Mouse (Mus musculus) right cerebral cortex, adult 18-20 months (tissue): ENCODE data around the gene Iqschfp.

Experiments used
- DNase-seq: peaks from one replicate; pipeline ENCODE4 v3.0.0; 2022; ENCODE audit warnings: mixed read lengths

Gene Iqschfp

DNA sequence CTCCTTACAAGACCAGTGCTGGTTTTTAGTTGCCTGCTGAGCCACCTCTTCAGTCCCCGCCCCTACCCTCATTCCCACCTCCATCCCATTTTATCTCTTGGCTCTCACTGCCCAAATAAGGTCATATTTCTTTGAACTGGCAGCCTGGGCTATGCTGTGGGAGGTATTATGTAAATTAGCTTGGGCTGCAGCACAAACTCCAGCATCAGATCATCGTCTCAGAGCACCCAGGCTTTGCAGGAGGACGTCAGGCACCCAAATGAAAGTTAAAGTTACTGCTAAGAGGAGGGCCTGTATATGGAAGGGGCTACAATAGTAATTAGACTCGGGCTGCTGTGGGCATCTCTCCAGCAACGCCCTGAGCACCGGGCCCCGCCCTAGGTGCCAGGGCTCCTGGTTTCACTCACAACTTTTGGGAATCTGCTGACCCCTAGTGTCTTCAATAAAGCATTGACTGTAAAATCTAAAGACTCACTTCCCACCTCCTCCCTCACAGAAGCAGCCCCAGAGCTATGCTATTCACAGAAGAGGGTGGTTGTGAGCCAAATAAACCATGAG is 651.0 kb downstream of the Iqschfp start:
- DNase-seq, result peak; percentile 75

DNA sequence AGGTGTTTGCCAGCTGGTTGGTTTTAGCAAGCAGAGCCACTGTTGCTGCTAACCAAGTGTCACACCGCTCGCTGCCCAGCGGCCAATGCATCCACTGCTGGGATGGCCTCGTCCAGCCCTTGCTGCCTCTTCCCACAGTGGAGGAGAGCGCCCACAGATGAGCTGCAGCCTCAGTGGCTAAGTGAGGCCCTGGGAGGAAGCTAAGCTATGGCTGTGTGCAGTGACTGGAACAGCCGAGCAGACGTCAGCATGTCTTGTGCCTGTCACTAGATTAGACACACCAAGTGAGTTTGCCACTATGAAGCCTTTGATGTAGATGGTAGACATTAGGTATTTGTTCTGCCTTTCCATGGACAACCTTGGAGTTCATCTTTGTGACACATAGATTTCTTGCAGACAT is 652.8 kb downstream of the Iqschfp start:
- DNase-seq, result no peak

GRCm38 (mm10) chr3:68545898-68546297 is 653.9 kb downstream of the Iqschfp start:
- DNase-seq, result no peak

- DNase-seq, result no peak
Measured at GRCm38 (mm10) chr3:68555087-68555662, 663.1 kb downstream of the Iqschfp start.

- DNase-seq, result no peak
Measured at GRCm38 (mm10) chr3:68556891-68557290, 664.9 kb downstream of the Iqschfp start.

DNA sequence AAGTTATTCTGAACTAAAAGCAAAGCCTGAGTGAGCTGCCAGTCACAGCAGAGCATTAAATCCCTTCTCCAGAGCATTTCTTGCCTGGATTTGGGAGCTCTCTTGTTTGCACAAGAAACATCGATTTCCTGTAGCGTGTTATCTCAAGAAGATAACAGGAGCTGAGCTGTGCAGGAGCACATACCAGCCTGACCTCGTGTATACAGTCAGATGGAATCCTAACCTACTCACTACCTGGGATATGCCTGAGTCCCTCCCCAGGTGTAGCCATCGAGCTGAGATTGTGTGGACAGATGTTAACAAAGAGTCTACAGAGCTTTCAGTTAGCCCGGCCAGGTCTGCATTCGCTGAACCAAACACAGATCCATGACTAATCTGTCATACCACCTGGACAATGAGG is 666.7 kb downstream of the Iqschfp start:
- no peak for DNase-seq

DNA sequence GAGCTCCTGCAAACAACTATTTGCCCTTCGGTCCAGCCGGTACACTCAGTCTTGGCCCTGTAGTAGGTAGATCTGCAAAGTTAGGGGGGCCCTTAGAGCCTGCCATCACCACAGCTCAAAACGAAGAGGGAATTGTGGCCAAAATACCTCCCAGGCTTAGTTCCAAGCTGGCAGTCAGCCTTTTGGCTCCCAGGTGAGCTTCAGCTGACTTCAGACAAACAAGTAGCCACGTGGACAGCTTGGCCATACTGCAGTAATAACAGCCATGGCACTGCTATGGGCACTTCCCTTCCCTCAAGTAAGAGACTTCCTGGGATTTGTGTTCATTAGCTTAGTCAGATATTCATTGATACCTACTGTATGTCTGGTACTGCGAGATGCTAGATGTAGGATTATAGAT is 668.0 kb downstream of the Iqschfp start:
- DNase-seq, result no peak

GRCm38 (mm10) chr3:68562838-68563237 is 670.8 kb downstream of the Iqschfp start:
- DNase-seq, result no peak

DNA sequence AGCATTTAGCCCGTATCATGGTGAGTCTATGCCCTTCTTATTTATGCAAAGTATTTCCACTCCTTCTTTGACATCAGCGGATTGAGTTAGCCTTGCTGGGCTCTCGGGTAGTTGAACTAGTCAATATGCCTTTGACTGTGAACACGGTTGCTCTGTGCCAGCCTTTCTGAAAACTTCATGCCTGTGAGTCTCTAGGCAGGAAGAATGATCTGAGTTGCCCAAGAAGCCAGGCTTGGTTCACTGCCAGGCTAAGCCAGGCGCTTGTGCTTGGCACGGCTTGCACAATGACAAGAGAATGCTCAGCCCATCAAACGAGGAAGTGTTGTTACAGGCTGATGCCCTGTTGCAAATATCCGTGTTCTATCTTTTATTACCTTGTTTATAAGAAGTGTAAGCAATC is 671.9 kb downstream of the Iqschfp start:
- no peak for DNase-seq

DNA sequence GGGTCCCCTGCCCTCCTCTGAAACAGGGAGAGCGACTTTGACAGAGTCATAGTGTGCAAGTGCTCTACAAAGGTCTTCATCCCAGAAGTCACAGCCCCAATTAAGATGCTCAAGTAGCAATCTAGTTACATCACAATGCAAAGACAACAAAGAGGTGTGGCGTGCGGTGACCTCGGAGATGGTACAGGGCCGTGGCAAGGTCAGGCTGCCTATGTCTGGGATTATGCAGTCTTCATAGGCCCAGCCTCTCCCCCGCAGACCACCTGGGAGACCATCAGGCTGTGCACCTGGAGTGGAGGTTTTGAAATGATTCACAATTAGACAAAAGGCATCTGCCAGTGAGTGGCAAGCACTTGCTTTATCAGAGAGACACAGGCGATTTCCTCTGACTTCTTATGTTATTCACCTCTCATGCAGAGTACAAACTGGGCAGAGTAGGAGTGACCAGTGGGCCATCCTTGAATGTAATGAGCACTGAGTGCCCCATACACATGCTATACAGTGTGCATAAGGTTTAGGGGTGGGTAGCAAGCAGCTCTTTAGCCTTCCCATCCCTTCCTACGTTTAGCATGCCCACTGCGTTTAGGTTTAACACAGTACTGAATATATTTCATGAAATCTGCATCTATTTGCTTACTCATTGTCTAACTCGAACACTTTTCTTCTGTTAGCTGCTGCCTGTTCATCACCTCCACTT is 673.1 kb downstream of the Iqschfp start:
- DNase-seq, result no peak

GRCm38 (mm10) chr3:68565675-68566055 is 673.6 kb downstream of the Iqschfp start:
- no peak for DNase-seq

DNA sequence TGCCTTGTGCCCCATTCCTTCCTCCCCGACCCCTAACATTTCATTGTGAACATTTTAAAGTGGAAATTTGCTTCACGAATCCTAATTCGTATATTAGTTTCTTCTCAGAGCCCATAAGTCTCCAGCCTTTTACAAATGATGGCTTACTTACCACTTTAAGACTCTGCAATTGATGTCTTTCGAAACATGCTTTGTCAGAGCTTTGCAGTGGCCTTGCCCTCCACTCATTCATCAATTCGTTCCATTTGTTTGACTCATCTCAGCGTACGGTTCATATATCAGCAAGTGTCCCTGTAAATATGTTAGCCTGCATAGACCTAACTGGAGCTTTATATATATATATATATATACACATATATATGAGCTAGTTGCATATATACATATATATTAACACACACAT is 675.5 kb downstream of the Iqschfp start:
- no peak for DNase-seq

DNA sequence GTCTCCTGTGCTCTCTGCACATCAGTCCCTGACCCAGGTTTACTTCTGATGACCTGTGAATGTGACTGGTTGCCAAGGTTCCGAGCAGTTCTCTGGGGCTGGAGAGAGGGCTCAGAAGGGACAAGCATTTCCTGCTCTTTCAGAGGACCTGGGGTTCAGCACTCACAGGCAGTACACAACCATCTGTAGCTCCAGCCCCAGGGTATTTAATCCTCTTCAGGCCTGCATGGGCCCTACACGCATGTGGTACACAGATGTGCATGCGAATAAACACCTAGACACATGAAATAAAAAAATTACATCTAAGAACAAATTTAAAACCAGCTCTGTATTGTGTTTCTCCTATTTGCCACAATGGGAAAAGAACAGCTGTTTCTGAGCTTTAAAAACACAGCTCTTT is 676.1 kb downstream of the Iqschfp start:
- DNase-seq, result no peak

DNA sequence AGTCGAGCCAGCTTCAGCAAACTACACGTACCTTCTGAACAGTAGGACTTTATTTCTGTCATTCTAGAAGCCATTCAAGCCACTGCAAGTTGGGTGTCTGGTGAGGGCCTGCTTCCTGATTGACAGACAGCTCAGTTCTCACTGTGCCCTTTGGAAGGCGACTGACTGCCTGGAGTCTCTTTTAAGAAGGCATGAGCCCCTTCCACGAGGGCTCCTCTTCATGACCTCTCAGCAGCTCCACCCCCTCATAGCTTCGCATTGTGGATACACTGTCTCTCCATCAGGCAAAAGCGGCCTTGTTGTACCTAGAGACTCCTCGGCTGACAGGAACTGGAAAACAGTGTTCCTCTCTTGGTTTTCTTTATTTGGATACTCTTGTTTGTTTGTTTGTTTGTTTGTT is 676.7 kb downstream of the Iqschfp start:
- DNase-seq, result no peak

DNA sequence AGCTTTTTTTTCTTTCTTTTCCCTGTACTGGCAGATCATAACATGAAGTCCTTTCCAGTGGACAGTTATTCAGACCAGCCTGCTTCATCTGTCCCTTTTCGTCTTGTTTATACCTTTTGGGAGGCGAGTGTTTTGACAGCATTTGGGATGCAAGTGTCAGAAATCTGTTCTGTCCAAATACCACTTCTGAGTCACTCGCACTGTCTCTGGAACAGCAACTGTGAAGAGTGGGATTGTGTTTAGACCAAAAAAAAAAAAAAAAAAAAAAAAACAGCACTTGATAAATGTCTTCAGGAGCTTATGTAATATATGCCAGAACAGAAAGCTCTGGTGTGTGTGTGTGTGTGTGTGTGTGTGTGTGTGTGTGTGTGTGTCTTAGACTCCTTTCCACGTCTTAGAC is 678.3 kb downstream of the Iqschfp start:
- DNase-seq, result no peak

DNA sequence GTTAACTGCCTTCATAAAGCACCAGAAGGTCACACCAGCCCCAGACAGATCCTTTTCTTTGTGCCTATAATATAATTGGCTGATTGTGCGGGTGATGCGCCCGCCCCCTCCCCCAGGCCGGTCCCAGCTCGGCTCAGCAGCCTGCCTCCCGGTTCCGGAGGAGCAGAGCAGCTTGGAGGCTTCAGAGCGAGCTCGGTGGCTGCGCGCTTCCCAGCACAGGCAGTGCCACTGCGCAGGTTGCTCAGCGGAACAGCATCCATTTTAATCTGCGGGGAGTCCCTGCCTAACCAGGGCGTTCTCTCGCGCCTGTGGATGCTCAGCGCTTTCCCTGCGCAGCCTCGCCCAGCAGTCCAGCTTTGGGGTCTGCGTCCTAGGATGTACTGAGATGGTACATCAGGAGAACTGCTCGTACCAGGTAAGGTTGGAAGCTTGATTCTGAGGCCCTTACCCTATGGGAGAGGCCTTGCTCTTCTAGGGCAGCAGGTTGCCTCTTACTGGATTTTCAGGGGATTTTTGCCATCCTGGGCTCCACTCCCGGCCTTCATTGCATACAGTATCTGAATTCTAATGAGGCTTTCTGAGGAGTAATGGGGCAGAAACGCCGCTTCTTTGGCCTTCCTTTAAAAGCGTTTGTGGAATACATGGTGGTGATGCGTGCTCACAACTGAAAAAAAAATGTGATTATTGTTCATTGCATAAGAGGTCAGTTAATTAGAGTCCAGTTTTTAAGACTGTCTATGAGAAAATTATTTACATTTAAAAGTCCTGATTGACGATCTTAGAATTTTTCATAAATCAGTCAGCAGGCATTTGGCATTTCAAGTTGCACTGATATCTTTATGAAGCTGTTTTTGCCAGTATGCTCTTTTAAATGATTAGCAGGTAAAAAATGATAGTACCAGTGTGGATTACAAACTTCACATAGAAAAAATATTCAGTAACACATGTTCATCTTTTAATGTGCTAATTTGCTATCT is 680.5 kb downstream of the Iqschfp start:
- DNase-seq, result peak; percentile 93

- no peak for DNase-seq
Measured at GRCm38 (mm10) chr3:68573226-68573624, 681.2 kb downstream of the Iqschfp start.

DNA sequence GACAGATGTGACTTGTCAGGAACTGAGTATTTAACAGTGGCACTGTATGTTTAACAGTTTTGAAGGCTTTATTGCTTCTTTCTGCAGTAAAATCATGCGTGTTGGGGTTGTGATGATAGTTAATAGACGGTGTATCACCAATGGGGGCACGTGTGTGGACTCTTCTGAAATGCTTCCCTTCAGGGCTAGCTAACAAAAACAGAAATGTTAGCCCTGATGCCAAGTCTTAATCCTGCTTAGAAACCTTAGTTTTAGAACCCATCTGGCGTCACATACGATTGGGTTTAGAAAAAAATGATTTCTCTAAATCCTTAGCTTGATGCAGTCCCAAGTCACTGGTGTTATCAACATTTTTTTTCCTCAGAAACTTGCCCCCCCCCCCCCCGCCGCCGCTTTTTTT is 682.1 kb downstream of the Iqschfp start:
- DNase-seq, result no peak

DNA sequence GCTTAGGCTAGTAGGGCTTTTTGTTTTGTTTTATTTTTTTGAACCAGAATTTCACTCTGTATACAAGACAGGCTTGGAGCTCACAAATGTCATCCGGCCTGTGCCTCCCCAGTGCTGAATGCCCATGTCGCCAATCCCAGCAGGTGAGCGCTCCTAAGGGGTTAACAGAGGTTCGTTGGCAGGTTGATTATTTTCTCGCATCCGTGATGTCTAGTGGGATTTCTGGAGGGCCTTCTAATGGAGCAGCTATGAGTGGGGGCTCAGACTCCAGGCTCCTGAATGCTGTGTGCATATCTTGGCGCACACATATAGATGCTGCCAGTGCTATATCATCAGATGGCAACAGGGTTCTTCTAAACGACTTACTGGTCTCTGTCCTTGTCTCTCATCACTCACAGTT is 682.5 kb downstream of the Iqschfp start:
- DNase-seq, result no peak

GRCm38 (mm10) chr3:68575636-68576340 is 683.8 kb downstream of the Iqschfp start:
- no peak for DNase-seq

- peak; percentile 94 for DNase-seq
Measured at GRCm38 (mm10) chr3:68576431-68576830, 684.4 kb downstream of the Iqschfp start.

GRCm38 (mm10) chr3:68576948-68577347 is 684.9 kb downstream of the Iqschfp start:
- DNase-seq, result no peak

DNA sequence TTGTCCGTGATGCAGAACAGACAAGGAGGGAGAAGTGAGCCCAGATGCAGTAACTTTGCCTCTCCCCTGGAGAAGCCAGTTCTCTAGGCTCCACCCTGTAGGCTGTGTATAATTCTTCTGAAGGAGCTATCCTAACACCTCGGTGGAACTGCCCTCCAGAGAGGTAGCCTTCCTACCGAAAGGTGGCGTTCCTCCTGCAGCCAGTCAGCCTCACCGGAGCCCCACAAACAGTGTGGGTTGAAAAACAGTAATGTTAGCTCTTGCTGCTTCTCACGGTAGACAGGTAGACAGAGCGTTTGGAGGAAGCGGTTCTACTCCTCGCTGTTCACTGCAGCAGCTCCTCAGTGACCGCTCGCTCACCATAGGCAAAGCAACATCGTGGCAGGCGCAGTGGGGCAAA is 689.6 kb downstream of the Iqschfp start:
- DNase-seq, result no peak
